Mouse (Mus musculus) right cerebral cortex, adult 2 months (tissue): ENCODE data around the gene Trmt44.

ENCODE experiments used
- DNase-seq, 2 experiments: peaks; one replicate each; pipeline ENCODE4 v3.0.0; 2021 to 2022; ENCODE audit warnings: low spot score in 2 of 2

The Trmt44 gene

GRCm38 (mm10) chr5:35541059-35541790, 33.6 kb downstream of the Trmt44 start:
- DNase-seq: no peak

GRCm38 (mm10) chr5:35540555-35540954, 34.3 kb downstream of the Trmt44 start:
- no peak for DNase-seq

- no peak for DNase-seq
Measured at GRCm38 (mm10) chr5:35539576-35539975, 35.3 kb downstream of the Trmt44 start.

- no peak for DNase-seq
Measured at GRCm38 (mm10) chr5:35538022-35538421, 36.8 kb downstream of the Trmt44 start.

GRCm38 (mm10) chr5:35537474-35537873, 37.4 kb downstream of the Trmt44 start:
- no peak for DNase-seq

GRCm38 (mm10) chr5:35536271-35536670, 38.6 kb downstream of the Trmt44 start:
- DNase-seq: no peak

- DNase-seq: no peak
Measured at GRCm38 (mm10) chr5:35531586-35531985, 43.3 kb downstream of the Trmt44 start.

GRCm38 (mm10) chr5:35530442-35530841, 44.4 kb downstream of the Trmt44 start:
- DNase-seq: peak; percentile 33 to 60

- no peak for DNase-seq
Measured at GRCm38 (mm10) chr5:35525469-35526123, 49.3 kb downstream of the Trmt44 start, which contains the start of gene Cpz. Gene Cpz (minus strand): TSS chr5:35525698.

GRCm38 (mm10) chr5:35524381-35524780, 50.5 kb downstream of the Trmt44 start:
- no peak for DNase-seq

- DNase-seq: peak; percentile 76 to 81
Measured at GRCm38 (mm10) chr5:35523735-35524134, 51.1 kb downstream of the Trmt44 start.

- peak in 1 of 2 experiments; percentile 24 for DNase-seq
Measured at GRCm38 (mm10) chr5:35516781-35517180, 58.1 kb downstream of the Trmt44 start.

GRCm38 (mm10) chr5:35510589-35510988, 64.3 kb downstream of the Trmt44 start:
- DNase-seq: peak; percentile 64 to 76
